Mouse (Mus musculus) cortical plate, adult 2 months (tissue): ENCODE results near the gene Lctl.
"Not testable (repeated sequence)": the region's sequence is repeated elsewhere in the genome, so short reads cannot be mapped to it uniquely, and the experiment has no call there.

Experiments used
- CTCF ChIP-seq: fragments of 200-500 bp; IDR thresholded peaks from 2 replicates; pipeline ENCODE4 v1.5.1; 2011; ENCODE audit warnings: mild to moderate bottlenecking, control low read depth, low read length; ENCODE audit not compliant: insufficient read depth; ENCODE audit errors: extremely low read depth
- POLR2A ChIP-seq: fragments of 200-500 bp; IDR thresholded peaks from 2 replicates; pipeline ENCODE4 v1.6.1; 2011; ENCODE audit warnings: mild to moderate bottlenecking, low read length, control low read depth; ENCODE audit not compliant: insufficient read depth; ENCODE audit errors: extremely low read depth

DNA sequence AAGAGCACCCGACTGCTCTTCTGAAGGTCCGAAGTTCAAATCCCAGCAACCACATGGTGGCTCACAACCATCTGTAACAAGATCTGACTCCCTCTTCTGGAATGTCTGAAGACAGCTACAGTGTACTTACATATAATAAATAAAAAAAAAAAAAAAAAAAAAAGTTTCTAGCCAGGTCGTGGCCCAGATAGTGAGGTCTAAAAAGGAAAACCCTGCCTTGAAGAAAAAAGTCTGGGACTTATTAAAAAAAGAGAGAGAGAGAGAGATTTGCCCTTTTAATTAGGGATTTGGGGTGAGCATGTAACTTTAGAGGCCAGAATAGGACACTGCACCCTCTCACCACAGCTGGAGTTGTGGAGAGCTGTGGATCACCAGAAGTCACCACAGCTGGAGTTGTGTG, 53.0 kb downstream of the Lctl start:
- not testable (repeated sequence) for TF ChIP-seq CTCF, POLR2A
